Mouse (Mus musculus): ENCODE measurements around the gene Baz2b. TPM values are rescaled to one million over a fixed set of nuclear protein-coding genes. Genes with fewer than 3 reads are reported as not detected.

The Baz2b gene
- polyA plus RNA-seq, 1 experiment from 2014 or later: 33.8 TPM

GRCm38 (mm10) chr2:60042699-60043098 is 166.9 kb downstream of the Baz2b start:
- TF ChIP-seq CTCF (IDR thresholded peaks at IDR 0.05; ENCODE audit: low read depth): no peak
- peak overlapping the region; percentile 37 for H3K4me2 ChIP-seq (replicated peaks; ENCODE audit: low read depth)
- no peaks in the 10 kb centered on the region for H3K27me3 ChIP-seq (replicated peaks; ENCODE audit: control insufficient read depth, insufficient read depth, low read length)
- H3K4me1 ChIP-seq (replicated peaks; ENCODE audit: control insufficient read depth, insufficient read depth, low read length): peaks cover 9% of the 10 kb centered on the region; the same call in 1 of the 2 replicates
- no peak overlapping the region for H3K9ac ChIP-seq (ENCODE audit: low read depth, low read length)
- no peaks in the 10 kb centered on the region for H3K36me3 ChIP-seq (ENCODE audit: control insufficient read depth, insufficient read depth)
- H3K9me3 ChIP-seq (ENCODE audit: control insufficient read depth): no peaks in the 10 kb centered on the region
- 37% methylated on average over 12 of the region's 12 CpGs for WGBS
- no peak overlapping the region for H3K4me3 ChIP-seq (ENCODE audit: low read depth, low read length)
- ATAC-seq: no peak
- peak overlapping the region; percentile 54 for H3K27ac ChIP-seq (ENCODE audit: low read depth, low read length)

DNA sequence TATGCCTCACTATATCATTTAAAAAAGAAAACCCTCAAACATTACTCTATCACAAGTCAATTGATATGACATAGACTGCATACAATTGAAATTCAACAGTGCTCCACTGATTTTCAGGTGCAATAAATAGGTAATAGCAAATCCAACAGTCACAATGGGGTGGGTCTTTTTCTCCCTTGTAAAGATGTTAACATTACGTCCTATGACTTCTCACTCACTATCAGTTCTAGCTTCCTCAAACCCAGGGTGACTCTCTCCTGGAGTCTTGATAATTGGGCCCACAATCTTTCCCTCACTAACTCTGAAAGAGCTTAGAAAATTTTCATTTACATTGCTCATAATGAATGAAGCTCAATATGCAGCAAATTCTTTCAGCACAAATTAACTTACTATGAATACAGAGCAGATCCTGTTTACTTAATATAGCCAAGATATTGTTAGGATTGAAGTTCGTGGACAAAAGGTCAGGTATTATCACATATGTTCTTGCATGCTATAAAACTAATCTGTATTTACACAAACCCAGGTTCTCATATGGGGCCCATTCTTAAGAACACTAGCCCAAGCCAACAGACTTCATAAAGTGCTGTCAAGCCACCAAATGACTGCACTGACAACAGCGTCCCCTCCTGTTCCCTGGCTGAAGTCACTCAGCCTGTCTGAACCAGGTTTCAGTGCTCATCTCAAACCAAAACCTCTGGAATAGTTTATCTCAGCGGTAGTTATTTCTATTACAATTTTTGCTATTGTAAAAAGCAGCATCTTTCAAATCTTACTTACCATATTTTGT is 168.0 kb downstream of the Baz2b start:
- peak overlapping the region; percentile 54 for H3K27ac ChIP-seq (ENCODE audit: low read depth, low read length)
- no peak overlapping the region for H3K4me3 ChIP-seq (ENCODE audit: low read depth, low read length)
- ATAC-seq: peak; percentile 80
- H3K9me3 ChIP-seq (ENCODE audit: control insufficient read depth): no peaks in the 10 kb centered on the region
- peaks cover 9% of the 10 kb centered on the region; the same call in 1 of the 2 replicates for H3K4me1 ChIP-seq (replicated peaks; ENCODE audit: control insufficient read depth, insufficient read depth, low read length)
- WGBS: 41% methylated on average over 4 of the region's 4 CpGs
- TF ChIP-seq CTCF (IDR thresholded peaks at IDR 0.05; ENCODE audit: low read depth): peak; percentile 80
- H3K4me2 ChIP-seq (replicated peaks; ENCODE audit: low read depth): peak overlapping the region; percentile 25; the same call in 1 of the 2 replicates
- H3K9ac ChIP-seq (ENCODE audit: low read depth, low read length): no peak overlapping the region
- no peaks in the 10 kb centered on the region for H3K27me3 ChIP-seq (replicated peaks; ENCODE audit: control insufficient read depth, insufficient read depth, low read length)
- no peaks in the 10 kb centered on the region for H3K36me3 ChIP-seq (ENCODE audit: control insufficient read depth, insufficient read depth)

GRCm38 (mm10) chr2:60040162-60040561 is 169.5 kb downstream of the Baz2b start:
- H3K36me3 ChIP-seq (ENCODE audit: control insufficient read depth, insufficient read depth): no peaks in the 10 kb centered on the region
- peaks cover 9% of the 10 kb centered on the region; the same call in 1 of the 2 replicates for H3K4me1 ChIP-seq (replicated peaks; ENCODE audit: control insufficient read depth, insufficient read depth, low read length)
- no peak overlapping the region for H3K4me3 ChIP-seq (ENCODE audit: low read depth, low read length)
- no peak overlapping the region for H3K27ac ChIP-seq (ENCODE audit: low read depth, low read length)
- no peak for ATAC-seq
- 78% methylated on average over 3 of the region's 3 CpGs for WGBS
- no peaks in the 10 kb centered on the region for H3K9me3 ChIP-seq (ENCODE audit: control insufficient read depth)
- no peak for TF ChIP-seq CTCF (IDR thresholded peaks at IDR 0.05; ENCODE audit: low read depth)
- no peaks in the 10 kb centered on the region for H3K27me3 ChIP-seq (replicated peaks; ENCODE audit: control insufficient read depth, insufficient read depth, low read length)
- H3K9ac ChIP-seq (ENCODE audit: low read depth, low read length): no peak overlapping the region
- H3K4me2 ChIP-seq (replicated peaks; ENCODE audit: low read depth): no peak overlapping the region

- TF ChIP-seq CTCF (IDR thresholded peaks at IDR 0.05; ENCODE audit: low read depth): no peak
- 15% methylated on average over 19 of the region's 19 CpGs for WGBS
Measured at GRCm38 (mm10) chr2:60037011-60037551, 172.6 kb downstream of the Baz2b start.

DNA sequence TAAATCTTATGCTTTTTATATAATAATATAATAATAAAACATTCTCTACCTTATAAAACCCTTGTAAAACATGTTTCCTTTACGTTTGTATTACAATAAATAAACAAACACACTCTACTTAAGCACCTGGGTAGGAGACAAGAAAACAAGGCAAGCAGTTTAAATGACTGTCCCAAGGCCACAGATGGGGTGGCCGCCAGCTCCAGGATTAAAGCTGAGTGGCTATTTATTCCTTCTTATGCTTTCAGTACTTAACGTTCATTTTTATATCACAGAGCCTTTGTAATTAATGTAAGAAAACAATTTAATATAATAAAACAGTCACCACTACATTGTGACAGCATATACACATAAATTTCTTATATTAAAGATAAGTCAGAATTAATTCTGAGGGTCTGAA is 173.3 kb downstream of the Baz2b start:
- peak overlapping the region; percentile 49 for H3K4me3 ChIP-seq (ENCODE audit: low read depth, low read length)
- no peak for TF ChIP-seq CTCF (IDR thresholded peaks at IDR 0.05; ENCODE audit: low read depth)
- peak overlapping the region; percentile 59 for H3K4me2 ChIP-seq (replicated peaks; ENCODE audit: low read depth)
- no peaks in the 10 kb centered on the region for H3K9me3 ChIP-seq (ENCODE audit: control insufficient read depth)
- 28% methylated on average over 3 of the region's 3 CpGs for WGBS
- 0 out of 2 replicates have a peak, but pooled peaks cover 3% of the 10 kb centered on the region for H3K4me1 ChIP-seq (replicated peaks; ENCODE audit: control insufficient read depth, insufficient read depth, low read length)
- no peaks in the 10 kb centered on the region for H3K27me3 ChIP-seq (replicated peaks; ENCODE audit: control insufficient read depth, insufficient read depth, low read length)
- H3K27ac ChIP-seq (ENCODE audit: low read depth, low read length): no peak overlapping the region
- H3K9ac ChIP-seq (ENCODE audit: low read depth, low read length): no peak overlapping the region
- ATAC-seq: no peak
- H3K36me3 ChIP-seq (ENCODE audit: control insufficient read depth, insufficient read depth): 0 out of 2 replicates have a peak, but pooled peaks cover 6% of the 10 kb centered on the region

More at GRCm38 (mm10) chr2:60037011-60037551, 172.6 kb downstream of the Baz2b start:
- Histone ChIP-seq H3K27me3 (replicated peaks; ENCODE audit: control insufficient read depth, insufficient read depth, low read length) (no peaks in the 10 kb centered on the region), H3K9ac (ENCODE audit: low read depth, low read length) (peak overlapping the region; percentile 23), H3K36me3 (ENCODE audit: control insufficient read depth, insufficient read depth) (0 out of 2 replicates have a peak, but pooled peaks cover 6% of the 10 kb centered on the region), H3K4me2 (replicated peaks; ENCODE audit: low read depth) (peak overlapping the region; percentile 59), H3K27ac (ENCODE audit: low read depth, low read length) (peak overlapping the region; percentile 90), H3K9me3 (ENCODE audit: control insufficient read depth) (no peaks in the 10 kb centered on the region), H3K4me3 (ENCODE audit: low read depth, low read length) (peak overlapping the region; percentile 49), H3K4me1 (replicated peaks; ENCODE audit: control insufficient read depth, insufficient read depth, low read length) (0 out of 2 replicates have a peak, but pooled peaks cover 4% of the 10 kb centered on the region)
- peak; percentile 75 for ATAC-seq

DNA sequence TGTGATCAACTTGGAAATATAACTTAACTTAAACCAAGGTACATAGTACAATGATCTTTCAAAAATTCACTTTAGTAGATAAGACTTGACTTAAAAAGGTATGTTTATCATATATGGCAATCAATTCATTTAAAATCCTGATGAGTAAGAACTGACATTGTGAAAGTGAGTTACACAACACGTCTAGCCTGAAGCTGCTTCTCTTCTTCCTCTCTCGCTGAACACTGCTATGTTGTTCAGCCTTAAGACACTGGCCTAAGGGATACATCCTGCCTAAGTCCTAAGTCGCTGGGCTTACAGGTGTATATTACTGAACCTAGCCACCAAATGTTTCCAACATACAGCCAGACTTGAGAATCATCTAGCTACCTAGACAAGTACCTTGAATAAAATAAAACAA is 178.6 kb downstream of the Baz2b start:
- Histone ChIP-seq H3K4me3 (ENCODE audit: low read depth, low read length) (no peak overlapping the region), H3K4me2 (replicated peaks; ENCODE audit: low read depth) (no peak overlapping the region), H3K4me1 (replicated peaks; ENCODE audit: control insufficient read depth, insufficient read depth, low read length) (no peaks in the 10 kb centered on the region), H3K27me3 (replicated peaks; ENCODE audit: control insufficient read depth, insufficient read depth, low read length) (no peaks in the 10 kb centered on the region), H3K9ac (ENCODE audit: low read depth, low read length) (no peak overlapping the region), H3K27ac (ENCODE audit: low read depth, low read length) (no peak overlapping the region), H3K36me3 (ENCODE audit: control insufficient read depth, insufficient read depth) (0 out of 2 replicates have a peak, but pooled peaks cover 6% of the 10 kb centered on the region), H3K9me3 (ENCODE audit: control insufficient read depth) (no peaks in the 10 kb centered on the region)
- no peak for TF ChIP-seq CTCF (IDR thresholded peaks at IDR 0.05; ENCODE audit: low read depth)
- WGBS: 68% methylated on average over 3 of the region's 3 CpGs
- ATAC-seq: no peak
